Mouse (Mus musculus): Measurements from ENCODE around the gene Fam207a. TPM values are rescaled to one million over a fixed set of nuclear protein-coding genes. Genes with fewer than 3 reads are reported as not detected.
A peak's percentile ranks its signal among the peaks of the same experiment; 100 is the strongest.

The Fam207a gene
- polyA plus RNA-seq, 1 experiment = 30.5 TPM

GRCm38 (mm10) chr10:77541864-77542666 lies 26.5 kb upstream of the Fam207a start:
- Histone ChIP-seq H3K27me3 (replicated peaks; ENCODE audit: control insufficient read depth, insufficient read depth, low read length) (no peaks in the 10 kb centered on the region), H3K4me3 (ENCODE audit: insufficient read depth, low read depth, low read length) (no peak overlapping the region), H3K27ac (ENCODE audit: insufficient read depth, low read depth, low read length) (no peak overlapping the region), H3K4me1 (ENCODE audit: control insufficient read depth, insufficient read depth, low read length) (no peaks in the 10 kb centered on the region), H3K36me3 (ENCODE audit: control insufficient read depth, insufficient read depth, low read length) (no peaks in the 10 kb centered on the region)
- TF ChIP-seq POLR2A (IDR thresholded peaks at IDR 0.05; ENCODE audit: low read depth, low read length) = no peak
- no peak for TF ChIP-seq CTCF (conservative IDR thresholded peaks at IDR 0.05; ENCODE audit: insufficient read depth, insufficient read length, low read depth, low read length)
- 79% methylated on average over 10 of the region's 10 CpGs for WGBS
- peak; percentile 74 for DNase-seq

- WGBS = 93% methylated on average over 4 of the region's 4 CpGs
- Histone ChIP-seq H3K27me3 (replicated peaks; ENCODE audit: control insufficient read depth, insufficient read depth, low read length) (no peaks in the 10 kb centered on the region), H3K4me3 (ENCODE audit: insufficient read depth, low read depth, low read length) (no peak overlapping the region), H3K4me1 (ENCODE audit: control insufficient read depth, insufficient read depth, low read length) (no peaks in the 10 kb centered on the region), H3K27ac (ENCODE audit: insufficient read depth, low read depth, low read length) (no peak overlapping the region), H3K36me3 (ENCODE audit: control insufficient read depth, insufficient read depth, low read length) (no peaks in the 10 kb centered on the region)
- DNase-seq = no peak
- TF ChIP-seq POLR2A (IDR thresholded peaks at IDR 0.05; ENCODE audit: low read depth, low read length) (no peak), CTCF (conservative IDR thresholded peaks at IDR 0.05; ENCODE audit: insufficient read depth, insufficient read length, low read depth, low read length) (no peak)
These were observed 25.1 kb upstream of the Fam207a start for GRCm38 (mm10) chr10:77540576-77541102.

- H3K27me3 ChIP-seq (replicated peaks; ENCODE audit: control insufficient read depth, insufficient read depth, low read length) = no peaks in the 10 kb centered on the region
- no peak overlapping the region for H3K4me3 ChIP-seq (ENCODE audit: insufficient read depth, low read depth, low read length)
- H3K27ac ChIP-seq (ENCODE audit: insufficient read depth, low read depth, low read length) = no peak overlapping the region
- H3K36me3 ChIP-seq (ENCODE audit: control insufficient read depth, insufficient read depth, low read length) = no peaks in the 10 kb centered on the region
- 82% methylated on average over 7 of the region's 7 CpGs for WGBS
- DNase-seq = no peak
- no peak for TF ChIP-seq CTCF (conservative IDR thresholded peaks at IDR 0.05; ENCODE audit: insufficient read depth, insufficient read length, low read depth, low read length)
- no peak for TF ChIP-seq POLR2A (IDR thresholded peaks at IDR 0.05; ENCODE audit: low read depth, low read length)
- H3K4me1 ChIP-seq (ENCODE audit: control insufficient read depth, insufficient read depth, low read length) = no peaks in the 10 kb centered on the region
These were observed 23.8 kb upstream of the Fam207a start for GRCm38 (mm10) chr10:77539320-77539945.

GRCm38 (mm10) chr10:77537215-77538209 lies 21.9 kb upstream of the Fam207a start:
- Histone ChIP-seq H3K4me1 (ENCODE audit: control insufficient read depth, insufficient read depth, low read length) (no peaks in the 10 kb centered on the region), H3K36me3 (ENCODE audit: control insufficient read depth, insufficient read depth, low read length) (no peaks in the 10 kb centered on the region), H3K4me3 (ENCODE audit: insufficient read depth, low read depth, low read length) (no peak overlapping the region), H3K27ac (ENCODE audit: insufficient read depth, low read depth, low read length) (no peak overlapping the region), H3K27me3 (replicated peaks; ENCODE audit: control insufficient read depth, insufficient read depth, low read length) (no peaks in the 10 kb centered on the region)
- WGBS = 74% methylated on average over 11 of the region's 11 CpGs
- TF ChIP-seq CTCF (conservative IDR thresholded peaks at IDR 0.05; ENCODE audit: insufficient read depth, insufficient read length, low read depth, low read length) = no peak
- TF ChIP-seq POLR2A (IDR thresholded peaks at IDR 0.05; ENCODE audit: low read depth, low read length) = no peak
- no peak for DNase-seq

GRCm38 (mm10) chr10:77536727-77537126 lies 21.1 kb upstream of the Fam207a start:
- 65% methylated on average over 8 of the region's 8 CpGs for WGBS
- no peak overlapping the region for H3K27ac ChIP-seq (ENCODE audit: insufficient read depth, low read depth, low read length)
- no peak overlapping the region for H3K4me3 ChIP-seq (ENCODE audit: insufficient read depth, low read depth, low read length)
- no peaks in the 10 kb centered on the region for H3K36me3 ChIP-seq (ENCODE audit: control insufficient read depth, insufficient read depth, low read length)
- no peaks in the 10 kb centered on the region for H3K4me1 ChIP-seq (ENCODE audit: control insufficient read depth, insufficient read depth, low read length)
- DNase-seq = no peak
- no peaks in the 10 kb centered on the region for H3K27me3 ChIP-seq (replicated peaks; ENCODE audit: control insufficient read depth, insufficient read depth, low read length)
- TF ChIP-seq POLR2A (IDR thresholded peaks at IDR 0.05; ENCODE audit: low read depth, low read length) (no peak), CTCF (conservative IDR thresholded peaks at IDR 0.05; ENCODE audit: insufficient read depth, insufficient read length, low read depth, low read length) (no peak)

- Histone ChIP-seq H3K4me1 (ENCODE audit: control insufficient read depth, insufficient read depth, low read length) (no peaks in the 10 kb centered on the region), H3K4me3 (ENCODE audit: insufficient read depth, low read depth, low read length) (no peak overlapping the region), H3K36me3 (ENCODE audit: control insufficient read depth, insufficient read depth, low read length) (no peaks in the 10 kb centered on the region), H3K27ac (ENCODE audit: insufficient read depth, low read depth, low read length) (no peak overlapping the region), H3K27me3 (replicated peaks; ENCODE audit: control insufficient read depth, insufficient read depth, low read length) (no peaks in the 10 kb centered on the region)
- DNase-seq = no peak
- 85% methylated on average over 1 of the region's 1 CpGs for WGBS
- TF ChIP-seq CTCF (conservative IDR thresholded peaks at IDR 0.05; ENCODE audit: insufficient read depth, insufficient read length, low read depth, low read length) (no peak), POLR2A (IDR thresholded peaks at IDR 0.05; ENCODE audit: low read depth, low read length) (no peak)
These were observed 16.4 kb upstream of the Fam207a start for GRCm38 (mm10) chr10:77532020-77532413.
